Mouse (Mus musculus): ENCODE results near the gene Tmem95. TPM values are rescaled to one million over a fixed set of nuclear protein-coding genes. Genes with fewer than 3 reads are reported as not detected.

Tmem95 gene
- polyA plus RNA-seq, 1 experiment = not detected

DNA sequence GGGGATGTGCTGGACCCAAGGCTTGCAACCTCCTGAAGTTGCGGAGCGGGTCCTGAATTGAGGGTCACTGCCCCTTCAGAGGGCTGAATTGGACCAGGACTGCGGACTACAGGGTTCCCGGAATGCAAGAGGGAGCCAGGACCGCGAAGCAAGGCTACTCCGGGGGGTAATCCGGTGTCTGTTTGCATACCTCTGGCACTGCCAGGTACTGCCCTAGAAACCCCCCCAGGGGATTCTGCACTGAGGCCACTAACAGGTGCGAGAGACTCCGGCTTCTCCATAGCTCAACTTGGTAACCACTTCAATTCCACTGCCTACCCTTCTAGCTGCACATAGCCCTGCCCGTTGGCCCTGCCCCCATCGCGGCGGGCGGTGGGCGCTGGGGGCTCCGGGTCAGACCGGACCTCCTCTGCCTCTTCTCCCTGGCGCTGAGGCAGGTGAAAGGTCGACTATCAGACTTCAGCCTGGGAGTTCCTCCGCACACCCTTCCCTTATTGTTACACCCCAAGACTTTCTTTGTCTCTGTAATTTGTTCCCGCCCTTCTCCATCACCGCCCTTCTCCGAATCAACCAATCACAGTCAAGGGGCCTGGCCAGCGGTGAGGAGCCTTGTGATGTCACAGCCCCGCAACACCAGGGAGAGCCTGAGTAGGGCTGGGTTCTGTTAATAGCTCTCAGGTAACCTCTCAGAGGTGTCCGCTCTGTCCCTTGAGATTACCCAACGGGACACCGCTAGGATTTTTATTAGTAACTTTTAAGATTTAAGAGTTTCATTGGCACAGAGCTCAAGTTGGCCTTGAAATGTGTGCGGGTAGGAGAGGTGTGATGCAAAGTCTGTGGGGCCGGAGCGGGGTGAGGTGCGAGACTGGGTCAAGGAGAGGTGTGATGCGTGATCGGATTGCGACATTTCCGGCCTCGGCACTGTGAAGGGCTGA, 22.9 kb upstream of the Tmem95 start, which contains the start of the genes 2810408A11Rik and Neurl4:
TSS of gene 2810408A11Rik (minus strand) at position 517 of the 935 bp plus-strand sequence.
TSS of gene Neurl4 (plus strand) at position 602 of the 935 bp plus-strand sequence.
- peaks cover 17% of the 10 kb centered on the region for H3K79me3 ChIP-seq (ENCODE audit: low read depth)
- peaks cover 20% of the 10 kb centered on the region for H3K36me3 ChIP-seq (ENCODE audit: control insufficient read depth, insufficient read depth)
- peaks cover 33% of the 10 kb centered on the region for H3K79me2 ChIP-seq (ENCODE audit: control insufficient read depth, insufficient read depth)
- peak within 1 kb of the TSS; percentile 96 for H3ac ChIP-seq (ENCODE audit: control insufficient read depth, insufficient read length, low read depth)
- H3K27me3 ChIP-seq (ENCODE audit: control insufficient read depth, insufficient read depth, insufficient read length) = no peaks in the 10 kb centered on the region
- TF ChIP-seq CEBPB (IDR thresholded peaks at IDR 0.05; ENCODE audit: low read depth) (peak; percentile 80), MAX (IDR thresholded peaks at IDR 0.05) (peak; percentile 6), MYOG (IDR thresholded peaks at IDR 0.05; ENCODE audit: control insufficient read depth, extremely low read depth, insufficient read length) (no peak)
- peak within 1 kb of the TSS; percentile 93 for H3K4me3 ChIP-seq (ENCODE audit: insufficient read depth, poor library complexity, severe bottlenecking)

DNA sequence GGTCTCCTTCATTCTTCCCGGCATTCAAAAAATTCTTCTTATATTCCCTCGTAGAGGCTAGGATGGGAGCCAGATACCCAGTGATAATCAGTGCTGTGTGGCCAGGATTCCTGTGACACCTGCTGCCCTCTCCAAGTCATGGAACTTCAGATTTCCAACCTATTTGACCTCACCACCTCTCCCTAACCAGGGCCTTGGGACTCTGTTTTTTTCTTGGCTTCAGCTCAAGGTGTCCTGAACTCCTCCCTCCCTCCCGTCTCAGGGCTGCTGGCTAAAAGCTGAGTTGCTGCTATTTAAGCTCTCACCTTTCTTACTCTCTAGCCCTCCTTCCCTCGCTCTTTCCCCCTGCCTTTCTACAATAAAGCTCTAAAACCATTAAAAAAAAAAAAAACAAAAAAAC, 22.1 kb upstream of the Tmem95 start:
- Histone ChIP-seq H3K36me3 (ENCODE audit: control insufficient read depth, insufficient read depth) (peaks cover 11% of the 10 kb centered on the region), H3K79me3 (ENCODE audit: low read depth) (peaks cover 17% of the 10 kb centered on the region), H3K27me3 (ENCODE audit: control insufficient read depth, insufficient read depth, insufficient read length) (no peaks in the 10 kb centered on the region), H3K4me3 (ENCODE audit: insufficient read depth, poor library complexity, severe bottlenecking) (peak overlapping the region; percentile 93), H3K79me2 (ENCODE audit: control insufficient read depth, insufficient read depth) (peaks cover 28% of the 10 kb centered on the region), H3ac (ENCODE audit: control insufficient read depth, insufficient read length, low read depth) (no peak overlapping the region)
- TF ChIP-seq USF1 (IDR thresholded peaks at IDR 0.05; ENCODE audit: low read depth) (no peak), CEBPB (IDR thresholded peaks at IDR 0.05; ENCODE audit: low read depth) (no peak)

DNA sequence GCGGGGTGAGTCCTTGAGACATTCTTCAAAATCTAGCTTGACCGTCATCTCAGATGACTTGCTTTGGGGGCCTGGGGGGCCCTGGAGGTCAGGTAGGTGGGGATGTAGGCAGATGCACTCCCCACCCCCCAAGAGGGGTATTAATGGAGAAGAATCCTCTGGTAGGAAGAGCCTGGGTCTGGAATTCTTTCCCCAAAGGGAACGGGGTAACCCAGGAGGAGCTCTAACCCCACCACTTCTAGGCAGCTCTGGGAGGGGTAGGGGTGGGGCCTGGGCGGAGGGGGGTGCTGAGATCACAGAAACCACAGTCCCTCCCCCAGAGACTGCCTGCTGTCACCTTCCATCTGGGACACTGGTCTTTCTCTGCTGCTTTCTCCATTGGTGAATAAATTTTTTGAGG, 17.5 kb upstream of the Tmem95 start, which contains the start of gene Acap1:
TSS of gene Acap1 (minus strand) at position 249 of the 400 bp plus-strand sequence.
- Histone ChIP-seq H3K79me3 (ENCODE audit: low read depth) (no peaks in the 10 kb centered on the region), H3ac (ENCODE audit: control insufficient read depth, insufficient read length, low read depth) (no peak within 1 kb of the TSS), H3K4me3 (ENCODE audit: insufficient read depth, poor library complexity, severe bottlenecking) (no peak within 1 kb of the TSS), H3K79me2 (ENCODE audit: control insufficient read depth, insufficient read depth) (no peaks in the 10 kb centered on the region), H3K27me3 (ENCODE audit: control insufficient read depth, insufficient read depth, insufficient read length) (no peaks in the 10 kb centered on the region), H3K36me3 (ENCODE audit: control insufficient read depth, insufficient read depth) (no peaks in the 10 kb centered on the region)
- TF ChIP-seq FOSL1 (IDR thresholded peaks at IDR 0.05; ENCODE audit: insufficient read depth, low read length, poor library complexity, severe bottlenecking) (no peak), CEBPB (IDR thresholded peaks at IDR 0.05; ENCODE audit: low read depth) (no peak), CTCF (IDR thresholded peaks at IDR 0.05; ENCODE audit: control insufficient read depth, insufficient read depth, insufficient read length) (no peak), MAX (IDR thresholded peaks at IDR 0.05) (no peak)

DNA sequence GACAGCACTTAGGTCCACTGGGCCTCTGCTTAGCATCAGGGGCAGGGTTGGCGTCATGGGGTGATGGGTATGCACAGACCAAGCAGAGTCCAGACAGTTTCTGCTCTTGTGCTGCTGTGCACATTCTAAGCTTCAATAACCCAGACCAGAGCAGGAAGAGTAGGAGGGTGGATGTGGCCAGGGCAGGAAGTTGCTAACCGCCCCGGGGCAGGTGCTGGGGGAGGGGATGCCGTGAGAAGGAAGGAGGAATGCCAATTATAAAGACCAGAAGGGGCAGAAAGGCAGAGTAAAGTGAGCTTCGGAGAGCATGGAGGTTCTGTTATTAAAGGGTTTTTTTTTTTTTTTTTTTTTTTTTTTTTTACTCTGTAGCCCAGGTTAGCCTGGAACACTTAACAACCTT, 16.9 kb upstream of the Tmem95 start:
- no peaks in the 10 kb centered on the region for H3K27me3 ChIP-seq (ENCODE audit: control insufficient read depth, insufficient read depth, insufficient read length)
- no peak overlapping the region for H3ac ChIP-seq (ENCODE audit: control insufficient read depth, insufficient read length, low read depth)
- no peaks in the 10 kb centered on the region for H3K36me3 ChIP-seq (ENCODE audit: control insufficient read depth, insufficient read depth)
- H3K4me3 ChIP-seq (ENCODE audit: insufficient read depth, poor library complexity, severe bottlenecking) = no peak overlapping the region
- no peaks in the 10 kb centered on the region for H3K79me2 ChIP-seq (ENCODE audit: control insufficient read depth, insufficient read depth)
- TF ChIP-seq MYOG (IDR thresholded peaks at IDR 0.05; ENCODE audit: control insufficient read depth, extremely low read depth, insufficient read length) (no peak), USF1 (IDR thresholded peaks at IDR 0.05; ENCODE audit: low read depth) (no peak), MAX (IDR thresholded peaks at IDR 0.05) (no peak), CTCF (IDR thresholded peaks at IDR 0.05; ENCODE audit: control insufficient read depth, insufficient read depth, insufficient read length) (no peak), MYOD1 (IDR thresholded peaks at IDR 0.05; ENCODE audit: control insufficient read depth, insufficient read length, low read depth) (no peak), CEBPB (IDR thresholded peaks at IDR 0.05; ENCODE audit: low read depth) (no peak), FOSL1 (IDR thresholded peaks at IDR 0.05; ENCODE audit: insufficient read depth, low read length, poor library complexity, severe bottlenecking) (no peak)
- no peaks in the 10 kb centered on the region for H3K79me3 ChIP-seq (ENCODE audit: low read depth)

DNA sequence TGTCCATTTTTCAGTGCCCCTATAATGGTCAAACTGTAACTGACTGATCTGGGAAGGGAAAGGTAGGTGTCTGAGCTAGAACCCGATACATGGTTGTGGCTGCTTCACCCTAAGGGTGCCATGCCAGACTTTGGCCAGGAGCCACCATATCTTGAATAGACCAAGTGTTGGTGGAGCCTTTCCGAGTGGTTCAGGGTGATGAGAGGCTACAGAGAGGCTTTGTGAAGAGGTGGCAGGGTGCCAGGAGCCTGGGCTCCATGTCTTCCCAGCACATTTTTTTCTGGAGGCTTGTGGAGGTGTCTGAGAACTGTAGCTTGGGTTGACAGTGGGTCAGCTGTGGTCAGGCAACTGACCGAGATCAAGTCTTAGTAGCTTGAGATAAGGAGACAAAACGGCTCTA, 13.7 kb upstream of the Tmem95 start:
- Histone ChIP-seq H3K79me3 (ENCODE audit: low read depth) (no peaks in the 10 kb centered on the region), H3K27me3 (ENCODE audit: control insufficient read depth, insufficient read depth, insufficient read length) (no peaks in the 10 kb centered on the region), H3K79me2 (ENCODE audit: control insufficient read depth, insufficient read depth) (no peaks in the 10 kb centered on the region), H3ac (ENCODE audit: control insufficient read depth, insufficient read length, low read depth) (no peak overlapping the region), H3K36me3 (ENCODE audit: control insufficient read depth, insufficient read depth) (no peaks in the 10 kb centered on the region), H3K4me3 (ENCODE audit: insufficient read depth, poor library complexity, severe bottlenecking) (no peak overlapping the region)
- TF ChIP-seq MAX (IDR thresholded peaks at IDR 0.05) (no peak), CEBPB (IDR thresholded peaks at IDR 0.05; ENCODE audit: low read depth) (no peak), FOSL1 (IDR thresholded peaks at IDR 0.05; ENCODE audit: insufficient read depth, low read length, poor library complexity, severe bottlenecking) (no peak), CTCF (IDR thresholded peaks at IDR 0.05; ENCODE audit: control insufficient read depth, insufficient read depth, insufficient read length) (no peak), USF1 (IDR thresholded peaks at IDR 0.05; ENCODE audit: low read depth) (no peak), MYOD1 (IDR thresholded peaks at IDR 0.05; ENCODE audit: control insufficient read depth, insufficient read length, low read depth) (no peak), MYOG (IDR thresholded peaks at IDR 0.05; ENCODE audit: control insufficient read depth, extremely low read depth, insufficient read length) (no peak)
